Mouse (Mus musculus) intestine, embryonic 16.5 days (tissue): Measurements from ENCODE around the gene 4930579G24Rik. TPM values are rescaled to one million over a fixed set of nuclear protein-coding genes. Genes with fewer than 3 reads are reported as not detected.

ENCODE experiments used
- ATAC-seq: fragments of 200-750 bp; cut with Nextera tagmentation; 2 replicates; pipeline ENCODE4 v1.8.0; 2017; ENCODE audit warnings: moderate TSS enrichment, moderate library complexity
- H3K27ac ChIP-seq: fragments of 300-500 bp; sonication (generic); 2 replicates; pipeline ENCODE4 v1.5.1; 2014; ENCODE audit warnings: mild to moderate bottlenecking, low read length
- H3K27me3 ChIP-seq: fragments of 300-500 bp; sonication (generic); replicated peaks from 2 replicates; pipeline ENCODE4 v1.6.1; 2014; ENCODE audit warnings: low read length, control low read depth, mixed read lengths; ENCODE audit not compliant: control insufficient read depth, insufficient read depth
- H3K36me3 ChIP-seq: fragments of 300-500 bp; sonication (generic); 2 replicates; pipeline ENCODE4 v1.6.1; 2014; ENCODE audit warnings: low read length, control low read depth; ENCODE audit not compliant: control insufficient read depth, insufficient read depth
- H3K4me1 ChIP-seq: fragments of 300-500 bp; sonication (generic); 2 replicates; pipeline ENCODE4 v1.6.1; 2014; ENCODE audit warnings: low read length, control low read depth, mixed read lengths; ENCODE audit not compliant: control insufficient read depth, insufficient read depth
- H3K4me2 ChIP-seq: fragments of 300-500 bp; sonication (generic); 2 replicates; pipeline ENCODE4 v1.6.1; 2014; ENCODE audit warnings: low read depth, low read length, control low read depth
- H3K4me3 ChIP-seq: fragments of 300-500 bp; sonication (generic); 2 replicates; pipeline ENCODE4 v1.5.1; 2014; ENCODE audit warnings: mild to moderate bottlenecking, low read length
- H3K9ac ChIP-seq: fragments of 300-500 bp; sonication (generic); 2 replicates; pipeline ENCODE4 v1.6.1; 2014; ENCODE audit warnings: low read depth, low read length
- H3K9me3 ChIP-seq: fragments of 300-500 bp; sonication (generic); 2 replicates; pipeline ENCODE4 v1.6.1; 2016; ENCODE audit warnings: low read length, control low read depth; ENCODE audit not compliant: control insufficient read depth
- WGBS: fragments of 180-500 bp; shearing (Covaris S2); extraction: QIAGEN DNeasy Blood & Tissue Kit; methylation state at CpG from one replicate; pipeline ENCODE4 v1.1.7; 2014; 5-methylcytosine and 5-hydroxymethylcytosine counted together
- polyA plus RNA-seq: library from polyadenylated mRNA; unstranded; fragments of >200 nt; fragmentation: Nextera tagmentation; extraction: Ambion mirVana; gene quantifications from 2 replicates; pipeline ENCODE4 v1.2.1, GENCODE M21; 2015

Gene 4930579G24Rik
- polyA plus RNA-seq, 1 experiment from 2014 or later = 19.9 TPM

- no peaks in the 10 kb centered on the region for H3K9me3 ChIP-seq
- ATAC-seq = no peak
- H3K4me1 ChIP-seq = no peaks in the 10 kb centered on the region
- no peak overlapping the region for H3K4me3 ChIP-seq
- no peak overlapping the region for H3K9ac ChIP-seq
- H3K27me3 ChIP-seq = no peaks in the 10 kb centered on the region
- WGBS = 82% methylated on average over 5 of the region's 5 CpGs
- H3K27ac ChIP-seq = no peak overlapping the region
- no peak overlapping the region for H3K4me2 ChIP-seq
- no peaks in the 10 kb centered on the region for H3K36me3 ChIP-seq
Measured at GRCm38 (mm10) chr3:79674641-79675040, 45.8 kb downstream of the 4930579G24Rik start.

DNA sequence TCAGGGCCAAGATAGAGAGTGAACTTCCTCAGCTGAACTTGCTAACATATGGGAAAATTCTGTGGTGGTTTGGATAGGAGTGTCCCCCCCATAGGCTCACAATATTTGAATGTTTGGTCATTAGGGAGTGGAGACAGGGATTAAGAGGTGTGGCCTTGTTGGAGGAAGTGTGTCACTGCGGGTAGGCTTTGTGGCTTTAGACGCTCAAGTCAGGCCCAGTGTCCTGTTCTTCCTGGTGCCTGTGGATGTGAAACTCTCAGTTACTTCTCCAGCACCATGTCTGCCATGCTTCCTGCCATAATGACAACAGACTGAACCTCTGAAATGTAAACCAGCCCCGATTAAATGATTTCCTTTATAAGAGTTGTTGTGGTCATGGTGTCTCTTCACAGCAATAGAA, 47.5 kb downstream of the 4930579G24Rik start:
- Histone ChIP-seq H3K27me3 (no peaks in the 10 kb centered on the region), H3K27ac (no peak overlapping the region), H3K9me3 (no peaks in the 10 kb centered on the region), H3K9ac (no peak overlapping the region), H3K4me3 (no peak overlapping the region), H3K36me3 (no peaks in the 10 kb centered on the region), H3K4me2 (no peak overlapping the region), H3K4me1 (no peaks in the 10 kb centered on the region)
- ATAC-seq = no peak
- 85% methylated on average over 3 of the region's 3 CpGs for WGBS

Other genes starting within 250 kb of the 4930579G24Rik start
- 2.4 and 2.8 TPM in 2 replicates for gene Fnip2, start 61.3 kb upstream of the 4930579G24Rik start, polyA plus RNA-seq
- 130 and 142 TPM in 2 replicates for gene Ppid, start 37.7 kb upstream of the 4930579G24Rik start, polyA plus RNA-seq
- 113 and 120 TPM in 2 replicates for gene Etfdh, start 421 bp downstream of the 4930579G24Rik start, polyA plus RNA-seq
- gene Rxfp1, start 108.8 kb downstream of the 4930579G24Rik start, polyA plus RNA-seq = 0.17 TPM in 1 of 2 replicates, not detected in the other
- gene Tmem144, start 223.7 kb downstream of the 4930579G24Rik start, polyA plus RNA-seq = 16.2 and 25.6 TPM in 2 replicates